Mouse (Mus musculus) heart, postnatal 0 days (tissue): ENCODE results near the gene Mkrn2.

ENCODE experiments used
- CTCF ChIP-seq: IDR thresholded peaks from 2 replicates; pipeline ENCODE4 v1.5.1; 2016; ENCODE audit warnings: antibody characterized with exemption, control low read depth, low read depth
- EP300 ChIP-seq: IDR thresholded peaks from 2 replicates; pipeline ENCODE4 v1.6.1; 2016; ENCODE audit warnings: antibody characterized with exemption, low read depth

DNA sequence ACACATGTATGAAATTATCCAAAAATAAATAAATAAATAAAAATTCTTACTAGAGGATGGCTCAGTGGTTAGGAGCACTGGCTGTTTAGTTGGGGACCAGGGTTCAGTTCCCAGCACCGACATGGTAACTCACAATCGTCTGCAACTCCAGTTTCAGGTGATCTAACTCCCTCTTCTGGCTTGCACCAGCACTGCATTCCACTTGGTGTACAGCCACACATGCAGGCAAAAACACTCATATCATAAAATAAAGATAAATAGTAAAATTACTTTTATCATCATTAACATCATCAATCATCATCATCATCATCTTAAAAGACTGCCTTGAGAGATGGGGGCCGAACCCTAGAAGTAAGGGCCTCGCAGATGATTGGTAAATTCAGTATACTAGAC lies 384 bp upstream of the Mkrn2 start:
- TF ChIP-seq CTCF: no peak
- no peak for TF ChIP-seq EP300
